Mouse (Mus musculus): Measurements from ENCODE around the gene Wdr70.
A peak's percentile ranks its signal among the peaks of the same experiment; 100 is the strongest.
"Not testable (repeated sequence)": the region's sequence is repeated elsewhere in the genome, so short reads cannot be mapped to it uniquely, and the experiment has no call there.

Wdr70 gene

DNA sequence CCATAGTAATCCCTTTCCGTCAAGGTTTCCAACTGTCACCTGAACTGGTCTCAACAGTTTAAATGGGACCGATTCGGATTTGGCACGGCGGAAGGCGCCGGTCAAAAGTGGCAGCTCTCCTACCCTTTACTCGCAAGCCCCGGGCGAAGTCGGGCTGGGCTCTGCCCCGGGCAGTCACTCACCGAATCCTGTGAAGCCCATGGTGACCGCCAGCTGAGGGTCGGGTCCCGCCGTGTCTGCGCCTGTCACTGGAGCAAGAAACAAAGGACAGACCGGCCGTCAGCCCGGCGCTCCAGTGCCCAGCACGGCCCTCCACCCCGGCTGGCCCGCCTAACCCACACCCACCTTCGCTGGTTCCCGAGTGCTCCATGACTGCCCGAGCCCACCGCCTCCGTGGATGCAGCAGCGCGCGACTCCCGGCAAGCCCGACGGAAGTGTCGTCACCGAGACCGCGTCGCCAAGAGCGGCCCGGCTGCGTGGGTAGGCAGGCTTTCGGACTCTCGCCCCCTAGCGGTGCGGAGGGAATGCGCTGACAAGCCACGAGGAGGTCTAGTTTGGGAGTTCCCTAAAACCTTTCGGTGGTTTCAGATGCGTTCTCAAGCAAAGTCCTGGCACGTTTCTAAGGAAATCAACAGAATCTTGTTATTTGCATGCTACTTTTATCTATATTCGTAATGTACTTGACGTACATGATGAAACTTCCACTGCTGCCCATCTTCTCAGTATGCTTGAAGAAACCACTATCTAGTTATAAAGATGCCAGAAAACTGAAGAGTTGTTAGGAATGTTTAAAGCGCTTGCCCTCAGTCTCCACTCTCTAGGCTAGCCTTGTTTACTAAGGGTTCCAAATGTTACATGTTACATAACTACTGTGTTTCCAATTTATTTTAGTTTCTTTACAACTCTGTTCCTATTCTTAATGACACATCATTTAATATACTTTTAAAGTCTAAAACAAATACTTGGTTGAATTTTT, at the start of gene Wdr70:
Gene Wdr70 (minus strand): TSS at position 436 of the 976 bp plus-strand sequence.
- peak; percentile 94 for DNase-seq

DNA sequence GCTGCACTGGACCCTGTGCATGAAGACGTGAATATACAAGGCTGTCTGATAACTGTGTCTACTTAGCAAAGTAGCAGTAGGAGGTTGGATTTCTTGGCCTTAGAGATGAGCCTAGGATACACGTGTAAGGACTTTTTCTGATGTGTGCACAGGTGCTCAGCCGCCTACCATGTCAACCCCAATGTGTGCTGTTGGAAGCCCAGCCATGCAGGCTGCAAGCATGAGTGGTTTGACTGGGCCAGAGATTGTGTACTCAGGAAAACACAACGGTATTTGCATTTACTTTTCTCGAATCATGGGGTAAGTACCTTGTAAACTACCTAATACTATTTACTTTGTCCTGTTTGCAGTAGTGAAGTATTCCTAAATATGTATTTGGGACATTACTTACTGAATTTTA, 36.6 kb upstream of the Wdr70 start:
- no peak for DNase-seq

DNA sequence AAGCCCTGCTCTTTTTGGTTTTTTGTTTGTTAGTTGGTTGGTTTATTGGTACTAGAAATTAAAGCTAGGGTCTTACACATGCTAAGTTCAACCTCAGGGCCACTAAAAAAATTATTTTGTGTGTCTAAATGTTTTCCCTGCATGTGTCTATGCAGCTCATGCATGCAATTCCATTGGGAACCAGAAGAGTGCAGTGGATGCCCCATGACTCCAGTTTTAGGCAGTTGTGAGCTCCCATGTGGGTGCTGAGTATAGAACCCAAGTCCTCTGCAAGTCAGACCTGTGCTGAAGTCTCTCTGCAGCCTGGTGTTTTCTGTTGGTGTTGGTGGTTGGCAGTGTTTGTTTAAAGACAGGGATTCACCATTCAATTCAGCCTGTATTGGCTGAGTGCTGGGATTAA, 32.8 kb upstream of the Wdr70 start:
- no peak for DNase-seq

DNA sequence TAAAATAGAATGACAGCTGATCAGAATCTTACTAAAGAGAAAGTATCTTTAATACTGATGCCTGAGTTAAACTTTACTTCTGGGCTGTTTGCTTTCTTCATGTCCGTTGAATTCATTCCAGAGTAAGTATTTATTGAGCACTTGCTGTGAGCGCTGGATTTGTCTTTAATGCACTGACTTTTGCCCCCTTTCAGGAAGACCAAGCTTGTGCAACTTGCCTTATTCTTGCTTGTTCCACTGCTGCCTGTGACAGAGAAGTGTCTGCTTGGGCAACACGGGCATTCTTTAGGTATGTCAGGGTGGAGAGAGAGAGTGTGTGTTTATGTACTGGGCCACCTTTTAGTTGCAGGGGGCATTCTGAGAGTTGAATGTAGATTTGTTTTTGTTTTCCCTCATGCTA, 32.3 kb upstream of the Wdr70 start:
- DNase-seq, result no peak

DNA sequence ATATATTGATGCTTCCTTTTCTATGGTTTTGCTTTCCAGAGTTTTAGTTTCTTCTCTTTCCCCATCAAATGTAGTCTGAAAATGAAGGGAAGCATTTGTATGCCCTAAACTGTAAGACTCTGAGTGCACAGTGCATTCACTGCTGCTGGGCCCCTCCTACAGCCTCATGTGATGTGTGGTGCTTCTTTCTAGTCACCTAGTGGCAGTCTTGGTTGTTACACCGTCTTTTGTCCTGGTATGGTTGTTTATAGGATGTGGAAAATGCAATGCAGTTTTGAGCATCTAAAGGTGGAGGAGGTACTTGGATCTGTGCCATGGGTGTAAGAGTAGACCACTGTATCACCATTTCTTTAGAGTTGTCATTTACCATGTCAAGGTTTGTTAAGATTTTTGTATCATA, 30.3 kb upstream of the Wdr70 start:
- DNase-seq, result no peak

DNA sequence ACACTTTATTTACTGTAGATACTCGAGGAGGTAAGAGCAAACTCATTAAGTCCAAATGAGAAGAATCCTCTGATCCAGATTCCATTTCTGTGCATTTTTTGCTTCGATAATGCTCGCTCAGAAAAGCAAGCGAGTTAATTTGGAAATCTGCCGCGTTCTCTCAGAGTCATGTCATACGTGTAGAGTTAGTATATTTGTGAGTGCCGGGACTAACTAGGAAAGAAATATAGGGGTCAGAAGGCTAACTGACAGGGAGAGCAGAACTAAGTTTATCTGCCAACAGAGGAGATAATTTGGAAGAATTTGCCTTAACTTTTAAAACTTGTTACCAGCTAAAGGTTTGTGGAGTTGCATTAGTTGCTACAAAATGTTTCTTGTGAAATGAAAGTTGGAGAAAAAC, 10.8 kb upstream of the Wdr70 start:
- no peak for DNase-seq

DNA sequence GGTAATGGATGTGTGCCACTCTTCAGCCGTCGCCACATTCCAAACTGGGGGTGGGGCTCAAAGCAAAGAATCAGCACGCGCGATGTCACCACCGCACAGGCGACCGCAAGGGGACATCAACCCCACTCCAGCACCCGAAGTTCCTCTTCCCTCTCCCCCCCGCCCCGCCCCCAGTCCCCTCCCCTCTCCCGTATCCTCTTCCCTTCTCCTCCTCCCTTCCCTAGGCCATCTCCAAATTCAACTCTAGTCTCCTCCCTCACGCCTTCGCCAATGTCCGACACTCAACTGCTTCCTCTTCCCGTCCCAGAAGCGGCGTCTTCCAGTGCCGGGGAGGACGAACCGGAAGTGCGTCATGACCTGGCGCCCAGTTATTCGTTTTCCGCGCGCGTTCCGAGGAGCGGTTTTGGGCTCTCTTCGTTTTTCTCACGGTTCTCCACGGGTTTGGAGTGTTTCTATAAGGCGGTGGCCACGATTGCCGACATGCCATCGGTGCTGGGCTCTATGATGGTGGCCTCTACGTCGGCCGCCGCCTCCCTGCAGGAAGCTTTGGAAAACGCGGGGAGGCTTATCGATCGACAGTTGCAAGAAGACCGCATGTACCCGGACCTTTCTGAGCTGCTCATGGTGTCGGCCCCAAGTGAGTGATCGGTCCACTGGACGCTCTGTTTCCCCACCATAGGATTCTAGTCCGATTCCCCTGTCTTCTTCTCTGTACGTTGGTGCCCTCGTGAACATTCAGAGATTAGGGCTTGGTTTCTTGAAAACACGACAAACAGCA, 10.1 kb upstream of the Wdr70 start, which contains the start of gene Nup155:
Gene Nup155 (plus strand): TSS at position 308 of the 778 bp plus-strand sequence.
- DNase-seq, result peak; percentile 94

DNA sequence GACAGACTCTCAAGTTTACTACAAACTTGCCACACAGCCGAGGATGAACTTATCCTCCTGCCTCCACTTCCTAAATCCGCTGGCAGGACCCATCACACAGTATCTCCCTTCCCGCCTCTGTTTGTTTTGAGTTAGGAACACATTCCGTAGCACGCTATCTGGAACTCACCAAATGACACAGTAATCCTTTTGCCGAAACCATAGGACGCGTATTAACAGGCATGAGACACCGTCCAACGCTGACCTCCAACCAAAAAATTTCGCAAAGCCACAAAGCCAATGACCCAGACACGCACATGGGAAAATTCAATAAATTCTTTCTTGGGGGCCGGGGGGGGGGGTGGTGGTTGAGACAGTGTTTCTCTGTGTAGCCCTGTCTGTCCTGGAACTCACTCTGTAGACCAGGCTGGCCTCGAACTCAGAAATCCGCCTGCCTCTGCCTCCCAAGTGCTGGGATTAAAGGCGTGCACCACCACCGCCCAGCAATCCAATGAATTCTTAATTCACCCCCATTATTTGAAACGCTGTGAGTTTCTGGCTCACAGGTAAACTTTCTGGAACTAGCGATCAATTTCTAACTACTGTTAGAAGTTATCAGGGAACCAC, 9.5 kb upstream of the Wdr70 start:
- no peak for DNase-seq

DNA sequence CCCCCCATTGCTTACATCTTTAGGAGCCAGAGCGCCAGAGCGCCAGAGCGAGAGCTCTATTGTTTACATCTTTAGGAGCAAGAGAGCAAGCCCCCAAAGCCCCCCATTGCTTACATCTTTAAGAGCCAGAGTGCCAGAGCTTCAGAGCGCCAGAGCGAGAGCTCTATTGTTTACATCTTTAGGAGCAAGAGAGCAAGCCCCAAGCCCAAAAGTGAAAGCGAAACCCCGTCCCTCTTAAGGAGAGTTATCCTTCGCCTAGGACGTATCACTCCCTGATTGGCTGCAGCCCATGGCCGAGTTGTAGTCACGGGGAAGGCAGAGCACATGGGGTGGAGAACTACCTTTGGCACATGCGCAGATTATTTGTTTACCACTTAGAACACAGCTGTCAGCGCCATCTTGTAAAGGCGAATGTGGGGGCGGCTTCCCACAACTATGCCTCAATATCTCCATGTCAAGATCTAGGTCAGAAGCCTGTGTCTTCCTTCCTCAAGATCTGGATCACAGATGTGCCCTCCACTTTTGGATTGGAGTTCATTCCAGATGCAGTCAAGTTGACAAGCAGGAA, 3.0 kb upstream of the Wdr70 start:
- DNase-seq, result not testable (repeated sequence)

DNA sequence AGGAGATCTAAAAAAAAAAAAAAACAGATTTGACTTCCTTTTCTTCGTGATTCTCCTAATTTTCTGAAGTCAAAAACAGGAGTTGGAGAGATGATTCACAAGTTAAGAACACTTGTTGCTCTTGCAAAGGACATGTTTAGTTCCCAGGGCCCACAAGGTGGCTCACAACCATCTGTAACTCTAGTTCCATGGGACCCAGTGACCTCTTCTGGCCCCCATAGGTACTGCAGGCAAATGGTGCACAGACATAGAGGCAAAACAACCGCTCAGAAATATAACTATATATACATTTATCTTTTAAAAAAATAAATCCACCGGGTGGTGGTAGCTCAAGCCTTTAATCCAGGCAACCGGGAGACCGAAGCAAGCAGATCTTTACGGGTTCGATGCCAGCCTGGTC, 1.2 kb downstream of the Wdr70 start:
- peak; percentile 28 for DNase-seq

DNA sequence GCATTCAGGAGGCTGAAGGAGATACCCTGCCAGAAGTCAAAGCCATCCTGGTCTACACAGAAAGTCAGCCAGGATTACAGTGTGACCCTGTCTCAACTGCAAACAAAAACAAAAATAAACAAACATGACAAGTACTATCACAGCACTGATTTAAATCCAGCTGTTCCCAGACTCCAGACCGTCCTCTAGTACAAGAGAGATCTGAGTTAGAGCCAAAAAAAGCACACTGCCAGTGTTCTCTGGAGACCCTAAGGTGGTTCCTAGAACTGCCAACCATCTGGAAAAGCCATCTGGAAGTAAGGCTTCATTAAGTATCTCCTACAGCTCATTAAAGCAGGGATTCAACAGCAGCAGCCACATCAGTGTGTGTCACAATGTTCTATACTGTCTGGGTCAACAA, 6.3 kb downstream of the Wdr70 start:
- DNase-seq, result not testable (repeated sequence)

DNA sequence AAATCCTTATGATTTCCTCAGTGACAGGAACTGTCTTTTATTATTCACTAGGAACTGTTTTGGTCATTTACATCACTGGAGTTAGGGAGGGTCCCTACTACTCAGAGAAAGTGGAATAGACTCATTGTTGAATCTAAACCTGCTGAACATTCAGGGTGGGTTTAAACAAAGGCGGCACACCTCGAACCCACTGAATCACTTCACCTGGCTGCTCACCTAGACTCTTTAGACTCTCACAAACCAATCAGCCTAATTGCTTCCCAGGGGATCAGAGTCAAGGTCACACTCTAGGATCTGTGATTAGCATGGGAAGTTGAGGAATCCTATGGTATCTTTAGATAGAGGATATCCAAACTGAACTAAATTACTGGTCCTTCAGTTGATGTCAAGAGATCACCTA, 8.3 kb downstream of the Wdr70 start:
- no peak for DNase-seq

DNA sequence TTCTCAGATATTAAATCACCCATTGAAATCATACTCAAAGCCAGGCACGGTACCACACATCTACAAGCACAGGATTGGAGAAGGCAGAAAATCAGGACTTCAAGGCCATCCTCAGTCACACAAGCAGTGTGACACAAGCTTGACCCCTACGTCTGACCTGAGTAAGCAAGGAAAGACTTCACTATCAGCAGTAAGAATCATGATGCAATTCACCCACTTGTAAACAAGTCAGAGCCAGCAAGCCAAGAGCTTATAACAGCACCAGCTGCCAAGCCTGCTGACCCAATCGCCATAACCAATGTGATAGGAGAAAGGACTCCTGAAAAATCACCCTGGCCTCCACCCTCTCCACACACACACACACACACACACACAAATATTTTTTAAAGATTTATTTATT, 10.3 kb downstream of the Wdr70 start:
- DNase-seq, result no peak

DNA sequence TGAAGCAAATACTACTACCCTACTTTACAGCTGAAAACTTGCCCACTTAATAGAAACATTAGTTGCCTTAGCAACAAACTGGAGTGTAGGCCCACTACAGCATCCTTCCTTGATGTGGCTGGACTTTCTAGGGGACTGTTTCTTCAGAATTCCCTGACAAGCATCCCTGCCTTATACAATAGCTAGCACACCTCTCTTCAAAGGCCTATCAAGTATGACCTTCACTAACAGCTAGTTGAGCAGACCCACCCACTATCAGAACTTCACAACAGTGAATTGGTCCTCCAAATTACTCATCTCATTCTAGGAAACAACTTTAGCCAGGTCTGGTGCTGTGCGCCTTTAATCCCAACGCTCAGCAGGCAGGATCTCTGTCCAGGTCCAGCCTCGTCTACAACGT, 11.7 kb downstream of the Wdr70 start:
- DNase-seq, result no peak

DNA sequence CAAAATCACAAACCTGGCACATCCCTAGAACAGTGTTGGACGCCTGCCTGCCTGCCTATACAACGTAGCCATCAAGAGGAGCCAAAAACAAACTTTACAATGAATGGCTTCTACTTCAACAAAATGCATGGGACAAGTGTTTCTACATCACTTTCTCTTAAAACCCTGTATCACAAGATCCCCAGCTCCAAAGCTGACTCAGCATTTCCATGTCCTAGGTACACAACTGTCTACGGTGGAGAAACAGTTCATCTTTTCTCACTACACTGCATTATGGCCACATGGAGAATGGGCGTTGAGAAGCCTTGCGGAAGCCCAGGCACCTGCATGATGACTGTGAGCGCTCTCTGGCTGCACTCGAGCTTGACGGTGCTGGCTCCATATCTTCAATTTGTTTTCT, 16.9 kb downstream of the Wdr70 start:
- DNase-seq, result no peak

DNA sequence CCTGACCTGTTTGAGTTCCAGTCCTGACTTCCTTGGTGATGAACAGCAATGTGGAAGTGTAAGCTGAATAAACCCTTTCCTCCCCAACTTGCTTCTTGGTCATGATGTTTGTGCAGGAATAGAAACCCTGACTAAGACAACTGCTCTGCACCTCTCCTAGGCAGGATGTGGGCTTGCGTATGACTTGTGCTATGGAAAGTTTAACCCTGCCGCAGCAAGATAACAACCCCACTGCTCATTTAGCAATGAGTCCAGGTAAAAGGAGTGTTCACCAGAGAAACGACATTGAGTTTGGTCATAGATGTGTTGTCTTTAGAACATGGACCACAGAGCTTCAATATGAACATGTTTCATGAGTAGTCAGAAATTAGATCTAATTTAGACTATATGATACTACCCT, 25.9 kb downstream of the Wdr70 start:
- not testable (repeated sequence) for DNase-seq

DNA sequence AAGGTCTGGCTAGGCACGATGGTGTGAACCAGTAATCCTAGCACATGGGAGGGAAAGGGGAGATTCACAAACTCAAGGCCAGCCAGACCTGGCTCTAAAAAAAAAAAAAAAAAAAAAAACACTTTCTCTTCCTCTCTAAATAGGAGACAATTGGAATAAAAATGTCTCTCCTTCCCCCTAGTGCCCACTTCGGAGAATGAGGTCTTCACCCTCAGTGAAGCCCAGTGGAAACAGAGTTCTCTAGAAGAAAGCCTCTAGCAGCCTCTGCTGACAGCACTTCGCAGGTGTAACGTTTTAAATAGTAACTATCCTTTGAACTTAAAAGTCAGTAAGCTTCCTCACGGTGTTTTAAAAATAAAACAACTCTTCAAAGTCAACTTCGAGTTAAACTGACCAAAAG, 33.8 kb downstream of the Wdr70 start:
- no peak for DNase-seq

DNA sequence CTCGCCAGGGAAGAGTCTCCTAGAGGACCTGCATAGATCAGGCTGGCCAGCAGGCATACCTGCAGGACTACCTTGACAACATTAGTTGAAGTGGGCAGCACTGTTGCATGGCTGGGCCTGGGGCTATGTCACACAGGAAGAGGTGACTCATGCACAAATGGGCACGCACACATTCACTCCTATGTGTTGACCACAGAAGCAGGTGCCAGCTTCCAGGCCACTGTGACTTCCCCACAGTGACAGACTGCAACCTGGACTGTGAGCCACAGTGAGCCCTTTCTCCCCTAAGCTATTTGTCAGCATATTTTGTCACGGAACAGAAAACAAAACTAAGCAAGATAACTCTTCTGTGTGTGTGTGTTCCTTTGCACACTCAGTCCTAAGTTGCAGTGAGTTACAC, 47.8 kb downstream of the Wdr70 start:
- DNase-seq, result no peak

DNA sequence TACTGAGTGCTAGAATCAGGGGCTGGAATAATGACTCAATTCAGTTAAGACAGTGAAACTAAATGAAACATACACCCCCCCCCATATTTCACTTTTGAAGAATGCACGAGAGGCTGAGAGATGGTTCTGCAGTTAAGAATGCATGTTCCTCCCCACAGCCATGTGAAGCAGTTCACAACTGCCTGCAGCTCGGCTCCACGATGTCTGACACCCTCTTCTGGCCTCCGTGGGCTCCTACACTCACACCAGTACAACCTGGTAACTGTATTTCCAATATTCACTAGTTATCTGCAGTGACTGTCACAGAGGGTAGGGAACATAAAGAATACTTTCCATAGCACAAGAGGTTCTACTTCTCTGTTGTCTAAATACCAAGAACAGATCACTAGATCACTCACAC, 59.2 kb downstream of the Wdr70 start:
- DNase-seq, result no peak

DNA sequence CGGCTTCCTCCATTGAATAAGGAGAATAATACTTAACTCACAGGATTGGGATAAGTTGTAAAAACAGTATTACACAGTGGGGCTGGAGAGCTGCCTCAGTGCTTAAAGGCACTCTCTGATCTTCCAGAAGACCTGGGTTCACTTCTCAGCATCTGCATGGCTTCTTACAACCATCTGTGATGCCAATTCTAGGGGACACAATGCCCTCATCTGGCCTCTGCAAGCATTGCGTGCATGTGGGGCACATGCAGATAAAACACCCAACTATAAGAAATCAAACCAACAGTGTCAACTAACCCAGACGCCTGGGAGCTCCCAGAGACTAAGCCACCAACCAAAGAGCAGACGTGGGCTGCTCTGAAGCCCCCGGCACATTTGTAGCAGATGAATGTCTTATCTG, 60.6 kb downstream of the Wdr70 start:
- no peak for DNase-seq

DNA sequence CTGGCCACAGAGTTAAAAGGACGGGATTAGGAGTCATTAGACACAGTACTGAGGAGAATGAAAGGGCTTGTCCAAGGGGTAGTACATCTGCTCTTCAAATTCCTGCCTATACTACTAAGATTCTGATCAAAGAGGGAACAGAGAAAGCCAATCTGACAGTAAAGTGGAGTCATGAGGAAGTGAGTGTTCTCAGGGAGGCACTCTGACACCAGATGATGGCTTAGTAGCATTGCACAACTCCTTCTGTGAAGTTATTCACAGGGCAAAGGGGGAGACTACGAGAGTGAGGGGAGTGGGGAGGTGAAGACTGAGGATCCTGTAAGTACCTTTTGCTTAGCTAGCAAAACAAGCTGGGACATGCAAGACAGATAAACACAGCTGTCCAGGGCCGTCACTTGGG, 61.2 kb downstream of the Wdr70 start:
- DNase-seq, result no peak

DNA sequence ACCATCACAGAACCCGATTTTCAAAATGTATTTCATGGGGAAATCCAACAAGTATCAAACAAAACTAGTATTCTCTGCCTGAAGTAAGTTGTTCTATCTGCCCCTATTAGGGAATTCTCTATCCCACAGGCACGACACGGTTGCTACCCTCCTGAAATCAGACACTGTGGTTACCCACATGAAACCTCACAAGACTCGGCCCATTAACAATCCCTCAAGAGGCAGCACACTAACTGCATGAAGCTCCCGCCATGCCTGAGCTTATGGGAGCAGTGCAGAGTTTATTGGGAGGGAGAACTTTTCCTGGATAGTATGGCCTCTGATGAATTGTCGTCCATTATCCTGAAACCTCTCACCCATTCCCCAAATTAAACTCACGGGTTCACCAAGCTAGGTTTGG, 67.8 kb downstream of the Wdr70 start:
- DNase-seq, result no peak

DNA sequence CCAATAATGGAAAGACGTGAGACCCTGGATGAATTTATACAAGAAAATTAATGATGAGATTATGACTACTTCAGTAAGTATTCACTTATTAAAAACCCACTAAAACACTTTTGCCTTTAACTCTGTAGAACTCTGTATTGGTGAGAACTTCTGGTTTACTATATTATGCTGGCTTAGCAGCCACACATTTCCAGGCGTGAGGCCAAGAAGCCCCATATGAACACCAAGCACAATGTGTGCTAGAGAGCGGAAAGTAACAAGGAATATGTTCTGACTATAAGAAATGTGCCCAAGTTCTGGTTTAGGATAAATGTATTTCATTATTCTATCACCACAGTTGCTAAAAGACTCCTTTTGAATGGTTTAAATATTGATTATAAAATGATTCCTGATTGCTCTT, 68.4 kb downstream of the Wdr70 start:
- DNase-seq, result peak; percentile 77
